Mouse (Mus musculus): ENCODE measurements at regions not wholly inside any gene's neighbourhood (a gene's known extent, or its start where the extent isn't known, plus 50 kb on each side); places are given as distances from the start of the nearest gene placed in this dataset.

- no peaks in the 10 kb centered on the region for H3K36me3 ChIP-seq (ENCODE audit: control insufficient read depth, insufficient read depth)
- no peak overlapping the region for H3K4me2 ChIP-seq (ENCODE audit: low read depth)
- H3K4me3 ChIP-seq = no peak overlapping the region
- no peak for TF ChIP-seq SRF (IDR thresholded peaks at IDR 0.05; ENCODE audit: control insufficient read depth, insufficient read length, low read depth)
- TF ChIP-seq TCF12 (IDR thresholded peaks at IDR 0.05; ENCODE audit: insufficient read depth, poor library complexity, severe bottlenecking) = no peak
- TF ChIP-seq E2F4 (IDR thresholded peaks at IDR 0.05; ENCODE audit: insufficient read depth) = no peak
- no peak for TF ChIP-seq MYOG (IDR thresholded peaks at IDR 0.05; ENCODE audit: control insufficient read depth in 1 of 3, insufficient read depth in 1 of 3, insufficient read length in 2 of 3, low read depth in 2 of 3)
- TF ChIP-seq REST (IDR thresholded peaks at IDR 0.05; ENCODE audit: insufficient read depth, insufficient read length) = no peak
- no peak for TF ChIP-seq USF1 (IDR thresholded peaks at IDR 0.05; ENCODE audit: low read depth)
- no peak for TF ChIP-seq POLR2A (IDR thresholded peaks at IDR 0.05; ENCODE audit: insufficient read length, low read depth)
- TF ChIP-seq CEBPB (IDR thresholded peaks at IDR 0.05; ENCODE audit: insufficient read depth, poor library complexity, severe bottlenecking) = no peak
- TF ChIP-seq POLR2AphosphoS2 (IDR thresholded peaks at IDR 0.05; ENCODE audit: insufficient read length, low read depth) = no peak
- TF ChIP-seq MYOD1 (IDR thresholded peaks at IDR 0.05; ENCODE audit: control insufficient read depth in 1 of 3, insufficient read length in 2 of 3, low read depth in 2 of 3) = no peak
- TF ChIP-seq MAX (IDR thresholded peaks at IDR 0.05; ENCODE audit: low read depth) = no peak
- TF ChIP-seq TCF3 (IDR thresholded peaks at IDR 0.05; ENCODE audit: insufficient read length, low read depth) = no peak
- H3K27me3 ChIP-seq (ENCODE audit: control insufficient read depth, insufficient read depth, insufficient read length) = no peaks in the 10 kb centered on the region
- no peak overlapping the region for H3ac ChIP-seq (ENCODE audit: control insufficient read depth, insufficient read length)
- H3K79me2 ChIP-seq (ENCODE audit: control insufficient read depth, insufficient read depth) = no peaks in the 10 kb centered on the region
These were observed 50.6 kb upstream of the Tdrd3 start for GRCm38 (mm10) chr14:87365793-87366192.

All from myocyte (in vitro differentiated cells).